In genomic region chr6:30325932-30326501, GRCm38 (mm10) we compare ENCODE assay signal across 10 mouse cellular contexts. TPM values are rescaled to one million over a fixed set of nuclear protein-coding genes. Genes with fewer than 3 reads are reported as not detected.
DNase-seq lines count a peak whose midpoint lies in the region; ATAC-seq and TF ChIP-seq lines count a peak whose summit lies in the region.
"Had no signal": no experiment of that assay in that cellular context is flagged by ENCODE, and none has a peak within 500 bp of the region (broad histone marks: within the 10 kb centered on the region; RNA-seq: fewer than 3 reads in every experiment).

No protein-coding gene starts in this region.

- ATAC-seq in kidney, embryonic 14.5 days (ENCODE audit: low FRiP score, low TSS enrichment) = no peak
- no peak for ATAC-seq in liver, embryonic 16.5 days (ENCODE audit: low read depth)
- no peak for ATAC-seq in midbrain, embryonic 15.5 days (replicated peaks)

- no peak overlapping the region for H3K9ac ChIP-seq in kidney, embryonic 14.5 days (ENCODE audit: low read depth, low read length)
- H3K9ac ChIP-seq in ES-E14 (ENCODE audit: insufficient read depth, low read depth, low read length, poor library complexity, severe bottlenecking) = no peak overlapping the region
- no peak overlapping the region for H3K9ac ChIP-seq in liver, embryonic 16.5 days (ENCODE audit: low read depth, low read length)
- no peak overlapping the region for H3K9ac ChIP-seq in midbrain, embryonic 15.5 days

- H3K27me3 ChIP-seq in kidney, embryonic 14.5 days (ENCODE audit: control insufficient read depth, insufficient read depth, low read length) = no peaks in the 10 kb centered on the region
- H3K27me3 ChIP-seq in liver, embryonic 16.5 days (ENCODE audit: control insufficient read depth, insufficient read depth, low read depth, low read length) = no peaks in the 10 kb centered on the region
- H3K27me3 ChIP-seq in midbrain, embryonic 15.5 days (replicated peaks) = no peaks in the 10 kb centered on the region

- in situ Hi-C loops in ES-E14 (cut with MboI; ENCODE audit: low sequenced_read_pairs in 2 of 2, unreplicated experiment in 2 of 2) = no loop called here

- 56% methylated on average over 4 of the region's 4 CpGs for WGBS in kidney, embryonic 14.5 days
- WGBS in liver, embryonic 16.5 days (ENCODE audit: insufficient replicate concordance) = 16% methylated on average over 4 of the region's 4 CpGs
- WGBS in midbrain, embryonic 15.5 days = 85% methylated on average over 3 of the region's 4 CpGs

- peak overlapping the region; percentile 43; the same call in 1 of the 2 replicates for H3K27ac ChIP-seq in kidney, embryonic 14.5 days (ENCODE audit: low read depth, low read length)
- H3K27ac ChIP-seq in ES-E14 (ENCODE audit: insufficient read depth, low read depth, low read length, poor library complexity, severe bottlenecking) = no peak overlapping the region
- peak overlapping the region; percentile 54 for H3K27ac ChIP-seq in liver, embryonic 16.5 days (ENCODE audit: low read length)
- H3K27ac ChIP-seq in midbrain, embryonic 15.5 days = no peak overlapping the region
- H3K27ac ChIP-seq: forebrain, embryonic 10.5 days had no signal

- intact Hi-C loops in left cerebral cortex, postnatal 25 days (cut with DNase I) = no loop called here

- no peaks in the 10 kb centered on the region for H3K9me3 ChIP-seq in kidney, embryonic 14.5 days (ENCODE audit: control insufficient read depth, low read length)
- H3K9me3 ChIP-seq in ES-E14 (ENCODE audit: control insufficient read depth, insufficient read depth, low read depth, low read length) = no peaks in the 10 kb centered on the region
- H3K9me3 ChIP-seq in liver, embryonic 16.5 days (replicated peaks; ENCODE audit: control insufficient read depth, low read length) = no peaks in the 10 kb centered on the region
- H3K9me3 ChIP-seq in midbrain, embryonic 15.5 days = no peaks in the 10 kb centered on the region
- H3K9me3 ChIP-seq: forebrain, embryonic 10.5 days had no signal

- peaks cover 5% of the 10 kb centered on the region; the same call in 1 of the 2 replicates for H3K4me1 ChIP-seq in kidney, embryonic 14.5 days (ENCODE audit: control insufficient read depth, insufficient read depth, low read length)
- peaks cover 4 to 5% of the 10 kb centered on the region in 2 experiments; a peak in 3 of 4 replicates for H3K4me1 ChIP-seq in ES-E14 (ENCODE audit: control insufficient read depth in 2 of 2, insufficient read depth in 2 of 2, low read length in 2 of 2, poor library complexity in 1 of 2)
- H3K4me1 ChIP-seq in liver, embryonic 16.5 days (ENCODE audit: control insufficient read depth, low read depth, low read length) = no peaks in the 10 kb centered on the region; the same call in 1 of the 2 replicates
- no peaks in the 10 kb centered on the region for H3K4me1 ChIP-seq in midbrain, embryonic 15.5 days
- H3K4me1 ChIP-seq: forebrain, embryonic 10.5 days had no signal

- H3K4me3 ChIP-seq in kidney, embryonic 14.5 days (ENCODE audit: low read length) = no peak overlapping the region
- no peak overlapping the region for H3K4me3 ChIP-seq in ES-E14 (ENCODE audit: insufficient read depth in 1 of 2, low read depth in 1 of 2, low read length in 2 of 2, poor library complexity in 1 of 2, severe bottlenecking in 1 of 2)
- no peak overlapping the region for H3K4me3 ChIP-seq in liver, embryonic 16.5 days (ENCODE audit: low read depth, low read length)
- no peak overlapping the region for H3K4me3 ChIP-seq in midbrain, embryonic 15.5 days
- H3K4me3 ChIP-seq: forebrain, embryonic 10.5 days had no signal

- no peak overlapping the region for H3K4me2 ChIP-seq in kidney, embryonic 14.5 days (replicated peaks; ENCODE audit: low read depth, low read length)
- no peak overlapping the region for H3K4me2 ChIP-seq in liver, embryonic 16.5 days (ENCODE audit: low read depth, low read length)
- H3K4me2 ChIP-seq in midbrain, embryonic 15.5 days = no peak overlapping the region

- no peak for DNase-seq in kidney, postnatal 14 days
- DNase-seq in 416B (ENCODE audit: low read depth) (peak; percentile 98), ES-E14 (ENCODE audit: low read depth, low spot score) (no peak)
- no peak for DNase-seq in left cerebral cortex, postnatal 25 days (ENCODE audit: low spot score in 2 of 2)
- DNase-seq: gastrocnemius, postnatal 25 days; left cerebral cortex, postnatal 4 days had no signal

- no peaks in the 10 kb centered on the region for H3K36me3 ChIP-seq in kidney, embryonic 14.5 days (ENCODE audit: control insufficient read depth, insufficient read depth, low read length)
- no peaks in the 10 kb centered on the region for H3K36me3 ChIP-seq in ES-E14 (ENCODE audit: control insufficient read depth, insufficient read depth, low read length, poor library complexity, severe bottlenecking)
- H3K36me3 ChIP-seq in liver, embryonic 16.5 days (ENCODE audit: control insufficient read depth, insufficient read depth) = no peaks in the 10 kb centered on the region
- no peaks in the 10 kb centered on the region for H3K36me3 ChIP-seq in midbrain, embryonic 15.5 days (replicated peaks)
- H3K36me3 ChIP-seq: forebrain, embryonic 10.5 days had no signal

TF ChIP-seq in ES-E14, 5 proteins besides CTCF, POLR2A, EP300 and RAD21:
- TF ChIP-seq ZC3H11A (IDR thresholded peaks at IDR 0.05; ENCODE audit: borderline replicate concordance, low read depth, low read length) (no peak), HCFC1 (IDR thresholded peaks at IDR 0.05; ENCODE audit: borderline replicate concordance, insufficient read depth, low read length) (no peak), CHD2 (IDR thresholded peaks at IDR 0.05; ENCODE audit: low read depth, low read length) (no peak), ZNF384 (IDR thresholded peaks at IDR 0.05; ENCODE audit: low read depth, low read length) (peak; percentile 71), MAFK (IDR thresholded peaks at IDR 0.05; ENCODE audit: insufficient read depth, low read depth, low read length) (no peak)
TF ChIP-seq in ES-E14: peak in this region for 1.

RNA-seq across cellular contexts. Expression of gene Ube2h, which starts 21.7 kb away (rescaled TPM):
- polyA plus RNA-seq in kidney, embryonic 14.5 days (2014; fragmentation: Nextera tagmentation; extraction: Ambion mirVana) = 45.7 and 68.1 TPM in 2 replicates
- 9.9 and 16.6 TPM in 2 replicates for total RNA-seq in ES-E14 (2012; rRNA removed)
- polyA plus RNA-seq in liver, embryonic 16.5 days (2015; fragmentation: Nextera tagmentation; extraction: Ambion mirVana) = 36.1 and 37.7 TPM in 2 replicates
- polyA plus RNA-seq in midbrain, embryonic 15.5 days (2015; fragmentation: Nextera tagmentation; extraction: Ambion mirVana) = 60.3 and 65.2 TPM in 2 replicates
- total RNA-seq in left cerebral cortex, postnatal 25 days (2021) = 10 to 100 TPM; 90.5 to 94.2 TPM

Comparison
In these comparisons a context has a peak if more than half of its experiments do, and no peak if none do; other contexts are left out.
1. H3K27ac ChIP-seq: peak in kidney, embryonic 14.5 days (single experiment) and liver, embryonic 16.5 days (single experiment); none in ES-E14 (single experiment) and midbrain, embryonic 15.5 days (single experiment).